Mouse (Mus musculus): ENCODE data around the gene Ndufv2.

GRCm38 (mm10) chr17:66118991-66119390 is 17.6 kb upstream of the Ndufv2 start:
- no peak for TF ChIP-seq CTCF (IDR thresholded peaks at IDR 0.05; ENCODE audit: low read depth)
- TF ChIP-seq EP300 (optimal IDR thresholded peaks at IDR 0.05) = no peak

All from stomach, postnatal 0 days (tissue).